Mouse (Mus musculus): Measurements from ENCODE around the gene 1700042G07Rik. TPM values are rescaled to one million over a fixed set of nuclear protein-coding genes. Genes with fewer than 3 reads are reported as not detected.

Gene 1700042G07Rik
- polyA plus RNA-seq, 1 experiment from 2014 or later = not detected

DNA sequence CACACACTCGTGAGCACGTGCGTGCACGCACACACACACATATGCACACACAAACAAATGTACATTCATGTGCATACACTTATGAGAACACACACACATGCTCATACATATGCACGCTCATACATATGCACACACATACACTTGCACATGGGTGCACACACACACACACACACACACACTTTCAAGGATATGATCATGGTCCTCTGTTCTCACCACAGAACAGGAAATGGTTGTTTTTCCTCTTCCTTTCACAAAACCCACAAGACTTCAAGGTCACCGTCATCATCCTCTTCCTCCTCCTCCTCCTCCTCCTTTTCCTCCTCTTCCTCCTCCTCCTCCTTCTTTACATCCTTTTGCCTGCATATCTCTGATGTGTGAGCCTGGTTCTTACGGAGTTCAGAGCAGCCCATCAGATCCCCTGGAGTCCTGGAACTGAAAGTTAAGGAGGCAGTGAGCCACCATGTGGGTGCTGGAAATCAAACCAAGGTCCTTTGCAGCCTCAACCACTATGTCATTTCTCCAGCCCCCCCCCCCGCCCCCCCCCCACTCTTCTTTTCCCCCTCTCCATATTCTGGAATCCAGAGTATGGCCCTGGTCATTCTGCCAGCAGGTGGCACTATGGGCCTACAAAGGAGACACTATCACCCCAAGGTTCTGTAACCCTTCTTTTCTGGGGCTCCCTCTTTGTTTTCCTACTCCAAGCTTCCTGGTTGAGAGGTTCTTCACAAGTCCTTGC is 4.4 kb upstream of the 1700042G07Rik start:
- Histone ChIP-seq H3K27ac (ENCODE audit: low read depth) (no peak overlapping the region), H3K9me3 (ENCODE audit: control insufficient read depth, low read length) (no peaks in the 10 kb centered on the region), H3K4me1 (replicated peaks; ENCODE audit: control insufficient read depth, insufficient read depth, low read length) (no peaks in the 10 kb centered on the region), H3K4me3 (ENCODE audit: low read depth, low read length) (no peak overlapping the region), H3K4me2 (ENCODE audit: low read length) (no peak overlapping the region), H3K27me3 (replicated peaks; ENCODE audit: control insufficient read depth, insufficient read depth, low read length) (no peaks in the 10 kb centered on the region), H3K36me3 (ENCODE audit: control insufficient read depth, insufficient read depth, low read length) (no peaks in the 10 kb centered on the region), H3K9ac (ENCODE audit: low read length) (no peak overlapping the region)
- ATAC-seq (replicated peaks; ENCODE audit: low FRiP score, low TSS enrichment, low read depth) (peak; percentile 40; the same call in 1 of the 2 replicates), DNase-seq (ENCODE audit: low spot score) (peak; percentile 83)
- 82% methylated on average over 7 of the region's 8 CpGs for WGBS

GRCm38 (mm10) chr4:116169353-116169672 is 3.9 kb upstream of the 1700042G07Rik start:
- Histone ChIP-seq H3K4me2 (ENCODE audit: low read length) (no peak overlapping the region), H3K9ac (ENCODE audit: low read length) (no peak overlapping the region), H3K4me1 (replicated peaks; ENCODE audit: control insufficient read depth, insufficient read depth, low read length) (peaks cover 1% of the 10 kb centered on the region; the same call in 1 of the 2 replicates), H3K9me3 (ENCODE audit: control insufficient read depth, low read length) (no peaks in the 10 kb centered on the region), H3K27ac (ENCODE audit: low read depth) (no peak overlapping the region), H3K27me3 (replicated peaks; ENCODE audit: control insufficient read depth, insufficient read depth, low read length) (no peaks in the 10 kb centered on the region), H3K4me3 (ENCODE audit: low read depth, low read length) (no peak overlapping the region), H3K36me3 (ENCODE audit: control insufficient read depth, insufficient read depth, low read length) (no peaks in the 10 kb centered on the region)
- WGBS = 78% methylated on average over 3 of the region's 3 CpGs
- DNase-seq (ENCODE audit: low spot score) = no peak
- ATAC-seq (replicated peaks; ENCODE audit: low FRiP score, low TSS enrichment, low read depth) = no peak

DNA sequence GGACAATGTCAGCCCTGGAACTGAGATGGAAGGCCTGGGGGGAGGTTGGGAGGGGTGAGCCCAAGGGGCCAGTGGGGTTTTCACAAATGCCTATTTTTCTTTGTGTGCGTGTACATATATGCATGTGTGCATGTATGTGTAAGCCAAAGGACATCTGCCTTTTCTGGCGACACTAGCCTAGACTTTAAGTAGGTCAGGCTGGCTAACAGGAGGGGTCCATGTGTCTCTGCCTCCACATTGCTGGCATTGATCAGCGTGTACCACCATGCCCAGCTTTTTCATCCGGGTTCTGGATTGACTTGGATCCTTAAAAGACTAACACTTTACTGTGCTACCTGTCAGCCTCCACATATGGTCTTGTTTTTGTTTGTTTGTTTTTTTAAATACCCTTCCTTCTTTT is 580 bp downstream of the 1700042G07Rik start:
- DNase-seq (ENCODE audit: low spot score) (no peak), ATAC-seq (replicated peaks; ENCODE audit: low FRiP score, low TSS enrichment, low read depth) (no peak)
- Histone ChIP-seq H3K4me3 (ENCODE audit: low read depth, low read length) (no peak overlapping the region), H3K36me3 (ENCODE audit: control insufficient read depth, insufficient read depth, low read length) (no peaks in the 10 kb centered on the region), H3K9me3 (ENCODE audit: control insufficient read depth, low read length) (no peaks in the 10 kb centered on the region), H3K27ac (ENCODE audit: low read depth) (no peak overlapping the region), H3K9ac (ENCODE audit: low read length) (no peak overlapping the region), H3K4me1 (replicated peaks; ENCODE audit: control insufficient read depth, insufficient read depth, low read length) (peaks cover 28% of the 10 kb centered on the region), H3K27me3 (replicated peaks; ENCODE audit: control insufficient read depth, insufficient read depth, low read length) (no peaks in the 10 kb centered on the region), H3K4me2 (ENCODE audit: low read length) (no peak overlapping the region)
- 92% methylated on average over 4 of the region's 4 CpGs for WGBS

- 37% methylated on average over 6 of the region's 6 CpGs for WGBS
Observed at GRCm38 (mm10) chr4:116174466-116175116, 1.4 kb downstream of the 1700042G07Rik start.

DNA sequence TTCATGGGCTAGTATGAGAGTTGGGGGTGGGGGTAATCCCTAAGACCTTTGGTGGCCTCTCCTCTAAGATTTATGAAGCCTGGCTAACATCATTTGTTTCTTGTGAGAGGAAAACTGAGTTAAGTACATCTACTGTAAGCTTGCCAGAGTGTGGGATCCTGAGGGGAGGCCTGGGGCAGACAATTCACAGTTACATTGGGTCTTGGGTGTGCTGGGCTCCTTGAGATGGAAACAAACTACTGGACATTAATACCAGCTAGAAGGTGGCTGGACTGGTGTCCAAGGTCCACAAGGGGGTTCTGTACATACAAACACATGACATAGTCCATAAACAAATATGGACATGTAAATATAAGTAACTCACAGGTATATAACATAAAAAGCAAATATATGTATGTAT is 2.0 kb downstream of the 1700042G07Rik start:
- Histone ChIP-seq H3K4me2 (ENCODE audit: low read length) (no peak overlapping the region), H3K9ac (ENCODE audit: low read length) (no peak overlapping the region), H3K27me3 (replicated peaks; ENCODE audit: control insufficient read depth, insufficient read depth, low read length) (no peaks in the 10 kb centered on the region), H3K4me1 (replicated peaks; ENCODE audit: control insufficient read depth, insufficient read depth, low read length) (peaks cover 28% of the 10 kb centered on the region), H3K27ac (ENCODE audit: low read depth) (peak overlapping the region; percentile 85), H3K9me3 (ENCODE audit: control insufficient read depth, low read length) (no peaks in the 10 kb centered on the region), H3K36me3 (ENCODE audit: control insufficient read depth, insufficient read depth, low read length) (no peaks in the 10 kb centered on the region), H3K4me3 (ENCODE audit: low read depth, low read length) (no peak overlapping the region)
- DNase-seq (ENCODE audit: low spot score) (no peak), ATAC-seq (replicated peaks; ENCODE audit: low FRiP score, low TSS enrichment, low read depth) (no peak)

More at GRCm38 (mm10) chr4:116174466-116175116, 1.4 kb downstream of the 1700042G07Rik start:
- Histone ChIP-seq H3K36me3 (ENCODE audit: control insufficient read depth, insufficient read depth, low read length) (no peaks in the 10 kb centered on the region), H3K4me2 (ENCODE audit: low read length) (no peak overlapping the region), H3K27me3 (replicated peaks; ENCODE audit: control insufficient read depth, insufficient read depth, low read length) (no peaks in the 10 kb centered on the region), H3K9ac (ENCODE audit: low read length) (no peak overlapping the region), H3K27ac (ENCODE audit: low read depth) (no peak overlapping the region), H3K4me1 (replicated peaks; ENCODE audit: control insufficient read depth, insufficient read depth, low read length) (peaks cover 28% of the 10 kb centered on the region), H3K9me3 (ENCODE audit: control insufficient read depth, low read length) (no peaks in the 10 kb centered on the region), H3K4me3 (ENCODE audit: low read depth, low read length) (no peak overlapping the region)
- no peak for ATAC-seq (replicated peaks; ENCODE audit: low FRiP score, low TSS enrichment, low read depth)
- DNase-seq (ENCODE audit: low spot score) = no peak

DNA sequence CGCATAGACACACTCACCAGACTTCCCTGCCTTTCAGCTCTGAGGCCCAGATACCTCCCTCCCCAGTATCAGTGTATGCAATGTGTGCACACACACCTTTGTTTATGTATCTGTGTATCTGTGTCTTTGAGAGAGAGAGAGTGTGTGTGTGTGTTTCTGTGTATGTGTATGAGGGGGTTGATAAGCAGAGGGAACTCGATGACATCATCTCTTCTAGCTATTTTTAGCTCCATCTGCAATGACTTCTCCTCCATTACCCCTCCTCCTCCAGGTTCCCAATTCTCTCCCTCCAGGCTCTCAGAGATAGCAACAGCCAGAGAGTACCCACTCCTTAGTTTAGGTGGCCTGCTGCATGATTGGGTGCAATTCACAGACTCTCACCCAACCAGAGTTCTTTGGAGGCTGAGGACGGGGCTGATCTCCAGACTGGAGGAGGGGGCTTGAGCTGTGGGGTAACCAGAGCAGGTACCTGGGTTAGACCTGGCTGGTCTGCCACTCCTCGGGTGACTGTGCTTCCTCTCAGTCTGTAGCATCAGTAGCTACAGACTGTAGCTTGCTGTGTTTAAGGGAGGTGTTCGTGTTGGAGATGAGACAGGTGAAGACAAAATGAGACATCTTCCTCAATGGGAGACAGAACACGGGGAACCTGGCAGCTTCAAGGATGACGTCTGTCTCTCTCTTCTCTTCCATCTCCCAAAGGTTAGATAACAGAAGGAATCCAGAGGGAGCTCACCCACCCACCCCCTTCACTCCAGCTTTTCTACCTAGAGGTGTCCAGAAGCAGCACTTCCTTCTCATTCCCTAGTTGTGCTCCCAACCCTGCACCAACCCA is 2.8 kb downstream of the 1700042G07Rik start:
- ATAC-seq (replicated peaks; ENCODE audit: low FRiP score, low TSS enrichment, low read depth) (peak; percentile 59), DNase-seq (ENCODE audit: low spot score) (no peak)
- Histone ChIP-seq H3K4me1 (replicated peaks; ENCODE audit: control insufficient read depth, insufficient read depth, low read length) (peaks cover 28% of the 10 kb centered on the region), H3K27ac (ENCODE audit: low read depth) (peak overlapping the region; percentile 85), H3K9ac (ENCODE audit: low read length) (no peak overlapping the region), H3K4me3 (ENCODE audit: low read depth, low read length) (no peak overlapping the region), H3K36me3 (ENCODE audit: control insufficient read depth, insufficient read depth, low read length) (no peaks in the 10 kb centered on the region), H3K27me3 (replicated peaks; ENCODE audit: control insufficient read depth, insufficient read depth, low read length) (no peaks in the 10 kb centered on the region), H3K4me2 (ENCODE audit: low read length) (peak overlapping the region; percentile 46), H3K9me3 (ENCODE audit: control insufficient read depth, low read length) (no peaks in the 10 kb centered on the region)
- 47% methylated on average over 7 of the region's 7 CpGs for WGBS

- Histone ChIP-seq H3K36me3 (ENCODE audit: control insufficient read depth, insufficient read depth, low read length) (no peaks in the 10 kb centered on the region), H3K9ac (ENCODE audit: low read length) (no peak overlapping the region), H3K27me3 (replicated peaks; ENCODE audit: control insufficient read depth, insufficient read depth, low read length) (no peaks in the 10 kb centered on the region), H3K27ac (ENCODE audit: low read depth) (peak overlapping the region; percentile 85), H3K4me3 (ENCODE audit: low read depth, low read length) (no peak overlapping the region; the same call in 1 of the 2 replicates), H3K4me2 (ENCODE audit: low read length) (peak overlapping the region; percentile 46), H3K4me1 (replicated peaks; ENCODE audit: control insufficient read depth, insufficient read depth, low read length) (peaks cover 28% of the 10 kb centered on the region), H3K9me3 (ENCODE audit: control insufficient read depth, low read length) (no peaks in the 10 kb centered on the region)
- ATAC-seq (replicated peaks; ENCODE audit: low FRiP score, low TSS enrichment, low read depth) (peak; percentile 86), DNase-seq (ENCODE audit: low spot score) (peak; percentile 82)
- WGBS = 18% methylated on average over 10 of the region's 10 CpGs
Observed at GRCm38 (mm10) chr4:116176543-116176988, 3.4 kb downstream of the 1700042G07Rik start.

DNA sequence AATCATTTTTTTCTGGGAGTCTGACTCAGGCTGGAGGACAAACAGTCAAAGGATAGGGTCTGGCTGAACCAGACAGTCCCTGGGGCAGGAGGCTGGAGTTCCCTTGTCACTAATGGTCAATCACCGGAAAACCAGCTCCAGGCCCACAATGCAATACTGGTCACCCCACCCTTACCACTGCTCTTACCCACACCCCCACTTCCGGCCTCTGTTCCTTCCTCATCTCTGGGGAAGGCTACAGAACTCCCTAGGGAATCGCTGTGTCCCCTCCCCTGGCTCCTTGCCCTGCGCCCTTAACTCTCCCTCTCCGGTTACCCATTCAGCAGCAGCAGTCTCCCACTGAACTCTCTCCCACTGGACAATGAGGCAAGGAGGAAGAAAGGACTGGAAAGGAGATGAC is 4.0 kb downstream of the 1700042G07Rik start:
- ATAC-seq (replicated peaks; ENCODE audit: low FRiP score, low TSS enrichment, low read depth) (0 out of 2 replicates have a peak, but pooled peaks have one; percentile 14), DNase-seq (ENCODE audit: low spot score) (no peak)
- no peaks in the 10 kb centered on the region for H3K27me3 ChIP-seq (replicated peaks; ENCODE audit: control insufficient read depth, insufficient read depth, low read length)
- peaks cover 28% of the 10 kb centered on the region for H3K4me1 ChIP-seq (replicated peaks; ENCODE audit: control insufficient read depth, insufficient read depth, low read length)
- H3K27ac ChIP-seq (ENCODE audit: low read depth) = peak overlapping the region; percentile 85
- peak overlapping the region; percentile 46 for H3K4me2 ChIP-seq (ENCODE audit: low read length)
- no peaks in the 10 kb centered on the region for H3K9me3 ChIP-seq (ENCODE audit: control insufficient read depth, low read length)
- no peak overlapping the region for H3K9ac ChIP-seq (ENCODE audit: low read length)
- H3K4me3 ChIP-seq (ENCODE audit: low read depth, low read length) = no peak overlapping the region; the same call in 1 of the 2 replicates
- H3K36me3 ChIP-seq (ENCODE audit: control insufficient read depth, insufficient read depth, low read length) = no peaks in the 10 kb centered on the region
- 35% methylated on average over 5 of the region's 5 CpGs for WGBS
